Mouse (Mus musculus) gastrocnemius, adult 8-10 months (tissue): ENCODE results near the gene Lypd3. TPM values are rescaled to one million over a fixed set of nuclear protein-coding genes. Genes with fewer than 3 reads are reported as not detected.
"Not testable (repeated sequence)": the region's sequence is repeated elsewhere in the genome, so short reads cannot be mapped to it uniquely, and the experiment has no call there.

Experiments used
- DNase-seq, 2 experiments: peaks; one replicate each; pipeline ENCODE4 v3.0.0; 2022; ENCODE audit warnings: low spot score in 2 of 2
- total RNA-seq, 4 experiments: library from RNA; stranded (reverse); gene quantifications; 2 replicates each; pipeline ENCODE4 v1.2.4; 2022

The Lypd3 gene
- total RNA-seq, 4 experiments from 2014 or later, result not detected

DNA sequence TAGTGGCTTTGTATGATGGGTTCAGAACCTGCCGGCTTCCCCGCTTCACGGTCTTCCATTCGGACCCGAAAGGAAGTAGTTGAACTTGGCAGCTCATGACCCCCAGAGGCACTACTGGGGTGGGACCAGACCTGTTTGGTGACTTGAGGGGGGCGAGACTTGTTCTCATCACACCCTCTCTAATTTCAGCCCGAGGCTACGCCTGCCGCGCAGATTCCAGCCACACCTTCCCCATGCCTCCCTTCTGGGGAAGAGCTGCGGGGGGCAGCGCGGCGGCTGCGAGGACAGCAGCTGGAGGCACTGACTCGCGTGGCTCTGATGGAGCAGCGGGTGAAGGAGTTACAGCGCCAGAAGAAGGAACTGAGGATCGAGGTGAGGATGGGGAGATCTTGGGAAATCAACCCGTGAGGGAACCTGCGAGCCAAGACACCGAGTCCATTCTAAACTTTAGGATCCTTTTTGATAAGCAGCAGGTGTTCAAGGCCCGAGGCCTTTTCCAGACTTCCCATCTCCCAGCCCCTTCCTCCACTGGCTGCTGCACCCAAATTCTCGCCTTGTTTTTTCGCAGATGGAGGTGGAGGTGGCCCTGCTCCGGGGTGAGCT lies 23.9 kb upstream of the Lypd3 start:
- no peak for DNase-seq

DNA sequence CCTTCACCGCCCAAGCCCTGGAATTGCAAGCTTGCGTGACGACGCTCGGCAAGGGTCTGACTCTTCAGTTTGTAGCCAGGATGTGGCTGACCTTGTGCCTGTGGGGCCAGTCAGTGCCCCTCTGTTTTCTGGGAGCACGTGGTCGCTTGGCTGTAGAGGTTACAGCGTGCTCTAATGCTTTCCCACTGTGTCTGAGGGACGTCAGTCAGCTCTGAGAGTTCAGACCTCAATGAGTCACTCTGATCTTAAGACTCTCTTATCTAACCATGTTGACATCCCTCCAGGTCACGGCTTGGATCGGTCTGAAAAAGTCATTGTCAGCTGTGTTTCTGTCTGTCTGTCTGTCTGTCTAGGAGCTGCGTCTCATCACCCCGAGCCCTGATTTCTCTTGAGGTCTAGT lies 21.5 kb upstream of the Lypd3 start:
- DNase-seq, result no peak

DNA sequence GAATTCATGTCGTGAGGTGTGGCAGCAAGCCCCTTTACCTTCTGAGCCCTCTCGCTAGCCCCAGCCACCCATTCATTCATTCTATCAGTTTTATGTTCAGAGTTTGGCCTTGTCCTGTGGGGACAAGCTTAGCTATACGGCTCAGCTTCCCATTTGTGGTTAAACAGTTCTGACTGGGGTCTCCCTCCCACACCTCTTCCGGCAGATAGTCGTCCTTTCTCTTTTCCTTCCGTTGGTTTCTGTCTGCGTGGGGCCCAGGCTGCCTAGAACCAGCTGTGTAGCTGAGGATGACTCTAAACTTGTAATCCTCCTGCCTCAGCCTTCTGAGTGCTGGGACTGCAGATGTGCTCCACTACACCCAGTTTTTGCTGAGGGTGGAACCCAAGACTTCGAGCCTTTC lies 18.6 kb upstream of the Lypd3 start:
- DNase-seq, result no peak

DNA sequence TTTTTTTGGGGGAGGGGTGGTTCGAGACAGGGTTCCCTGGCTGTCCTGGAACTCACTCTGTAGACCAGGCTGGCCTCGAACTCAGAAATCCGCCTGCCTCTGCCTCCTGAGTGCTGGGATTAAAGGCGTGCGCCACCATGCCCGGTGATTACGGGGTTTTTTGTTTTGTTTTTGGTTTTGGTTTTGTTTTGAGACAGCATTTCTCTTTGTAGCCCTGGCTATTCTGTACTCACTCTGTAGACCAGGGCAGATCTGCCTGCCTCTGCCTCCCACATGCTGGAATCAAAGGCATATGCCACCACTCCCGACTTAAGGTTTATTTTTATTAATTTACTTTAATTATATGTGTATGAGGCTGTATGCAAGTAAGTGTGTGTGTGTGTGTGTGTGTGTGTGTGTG lies 18.0 kb upstream of the Lypd3 start:
- DNase-seq, result not testable (repeated sequence)

DNA sequence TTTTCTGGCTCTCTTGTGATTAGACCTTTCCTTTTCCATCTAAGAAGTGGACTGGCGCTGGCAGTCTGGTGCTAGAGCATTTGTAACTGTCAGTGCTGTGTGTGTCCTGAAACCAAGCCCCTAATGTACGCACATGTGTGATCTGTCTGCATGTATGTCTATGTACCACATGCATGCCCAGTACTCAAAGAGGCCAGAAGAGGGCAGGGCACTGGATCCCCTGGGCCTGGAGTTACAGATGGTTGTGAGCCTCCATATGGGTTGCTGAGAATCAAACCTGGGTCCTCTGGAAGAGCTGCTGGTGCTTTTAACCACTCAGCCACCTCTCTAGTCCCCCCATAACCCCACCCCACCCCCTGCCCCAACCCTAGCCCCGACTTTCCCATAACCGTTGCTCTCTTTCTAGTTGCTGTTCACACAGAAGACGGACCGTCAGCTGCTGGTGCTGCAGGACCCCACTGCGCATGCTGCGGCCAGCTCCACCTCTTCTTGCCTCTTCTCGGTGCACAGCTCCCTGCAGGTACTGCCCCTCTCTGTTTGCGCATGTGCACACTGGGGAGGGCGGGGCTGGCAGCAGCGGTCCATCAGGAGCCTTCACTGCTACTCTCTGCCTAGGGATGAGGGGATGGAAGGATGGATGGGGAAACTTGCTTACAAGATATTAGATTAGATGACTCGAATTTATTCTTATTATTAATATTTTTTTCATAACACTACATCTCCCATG lies 16.5 kb upstream of the Lypd3 start:
- no peak for DNase-seq

DNA sequence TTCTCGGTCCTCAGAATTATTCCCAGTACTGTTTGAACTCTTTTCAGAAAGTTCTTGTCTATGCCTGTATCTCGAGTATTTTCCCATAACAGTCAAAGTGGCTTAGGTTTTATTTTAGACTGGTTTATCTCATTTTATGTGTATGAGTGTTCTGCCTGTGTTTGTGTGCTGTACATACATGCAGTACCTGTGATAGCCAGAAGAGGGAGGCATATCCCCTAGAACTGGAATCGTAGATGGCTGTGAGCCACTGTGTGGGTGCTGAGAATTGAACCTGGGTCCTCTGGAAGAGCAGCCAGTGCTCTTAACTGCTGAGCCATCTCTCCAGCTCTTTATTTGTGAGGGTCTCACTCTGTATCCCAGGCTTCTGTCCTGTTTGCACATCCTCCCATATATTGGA lies 15.2 kb upstream of the Lypd3 start:
- DNase-seq, result no peak

DNA sequence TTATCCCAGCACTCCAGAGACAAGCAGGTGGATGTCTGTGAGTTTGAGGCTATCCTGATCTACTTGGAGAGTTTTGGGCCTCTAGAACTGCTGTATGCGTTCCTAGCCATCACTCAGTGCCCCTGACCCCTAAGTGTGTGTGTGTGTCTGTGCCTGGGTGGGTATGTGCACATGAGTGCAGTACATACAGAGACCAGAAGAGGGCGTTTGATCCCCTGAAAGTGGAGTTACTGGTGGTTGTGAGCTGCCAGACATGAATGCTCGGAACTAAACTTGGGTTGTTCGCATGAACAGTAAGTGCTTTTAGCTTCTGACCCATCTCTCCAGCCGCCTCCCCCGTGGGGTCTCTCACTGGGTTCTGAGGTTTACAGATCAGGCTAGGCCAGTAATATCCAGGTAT lies 13.4 kb upstream of the Lypd3 start:
- no peak for DNase-seq

DNA sequence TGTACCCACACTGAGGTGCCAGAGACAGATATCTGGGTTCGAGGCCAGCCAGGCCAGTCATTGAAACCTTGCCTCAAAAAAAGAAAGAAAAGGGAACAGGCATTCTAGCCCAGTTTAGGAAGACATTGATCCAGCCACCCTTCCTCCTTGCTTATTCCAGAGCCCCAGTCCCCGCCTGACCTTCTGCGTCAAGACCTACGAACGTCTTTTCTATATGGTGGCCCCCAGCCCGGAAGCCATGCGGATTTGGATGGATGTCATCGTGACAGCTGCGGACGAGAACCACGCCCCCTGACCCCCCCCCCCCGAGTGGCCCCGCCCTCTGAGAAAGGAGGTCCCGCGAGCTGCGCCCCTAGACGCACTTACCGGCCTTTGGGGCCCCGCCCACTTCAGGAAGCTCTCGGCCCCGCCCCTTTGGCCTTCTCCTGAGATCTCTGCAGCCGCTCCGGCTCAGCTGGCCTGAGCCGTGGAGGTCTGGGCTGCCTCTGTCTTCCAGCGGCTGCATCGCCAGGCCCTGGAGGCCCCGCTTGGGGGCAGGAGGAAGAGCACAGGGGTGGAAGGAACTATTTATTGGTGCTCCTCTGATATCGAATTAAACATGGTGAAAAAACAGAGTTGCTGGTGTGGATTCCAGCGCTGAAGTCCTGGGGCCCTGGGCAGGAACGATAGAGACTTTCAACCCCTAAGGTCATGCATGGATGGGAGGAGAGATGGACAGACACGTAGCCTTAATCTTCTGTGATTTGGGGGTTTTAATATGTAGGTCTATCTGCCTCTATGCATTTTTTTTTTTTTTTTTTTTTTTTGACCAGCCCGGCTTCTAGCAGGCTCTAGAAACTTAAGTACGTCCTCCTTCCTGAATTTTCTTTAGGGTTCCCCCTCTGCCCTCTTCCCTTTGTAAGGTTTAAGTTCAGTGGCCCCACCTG lies 7.4 kb upstream of the Lypd3 start:
- peak; percentile 84 to 88 for DNase-seq

DNA sequence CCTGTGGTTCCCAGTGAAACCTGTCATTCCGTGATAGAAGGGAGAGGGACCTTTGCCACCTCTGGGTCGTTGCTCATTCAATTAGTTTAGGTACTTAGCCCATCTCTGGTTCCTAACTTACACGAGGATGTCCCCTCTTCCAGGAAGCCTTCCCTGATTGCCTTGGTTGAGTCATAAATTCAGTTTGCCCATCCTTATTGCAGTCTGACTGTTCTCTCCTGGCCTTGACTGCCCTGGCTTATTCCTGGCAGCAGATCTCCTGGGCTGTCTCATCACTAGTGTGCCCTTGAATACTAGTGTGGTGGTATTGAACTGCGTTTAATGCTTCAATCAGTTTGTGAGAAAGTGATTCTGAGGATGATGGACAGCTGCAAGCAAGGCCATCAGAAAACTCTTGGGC lies 6.7 kb upstream of the Lypd3 start:
- no peak for DNase-seq

DNA sequence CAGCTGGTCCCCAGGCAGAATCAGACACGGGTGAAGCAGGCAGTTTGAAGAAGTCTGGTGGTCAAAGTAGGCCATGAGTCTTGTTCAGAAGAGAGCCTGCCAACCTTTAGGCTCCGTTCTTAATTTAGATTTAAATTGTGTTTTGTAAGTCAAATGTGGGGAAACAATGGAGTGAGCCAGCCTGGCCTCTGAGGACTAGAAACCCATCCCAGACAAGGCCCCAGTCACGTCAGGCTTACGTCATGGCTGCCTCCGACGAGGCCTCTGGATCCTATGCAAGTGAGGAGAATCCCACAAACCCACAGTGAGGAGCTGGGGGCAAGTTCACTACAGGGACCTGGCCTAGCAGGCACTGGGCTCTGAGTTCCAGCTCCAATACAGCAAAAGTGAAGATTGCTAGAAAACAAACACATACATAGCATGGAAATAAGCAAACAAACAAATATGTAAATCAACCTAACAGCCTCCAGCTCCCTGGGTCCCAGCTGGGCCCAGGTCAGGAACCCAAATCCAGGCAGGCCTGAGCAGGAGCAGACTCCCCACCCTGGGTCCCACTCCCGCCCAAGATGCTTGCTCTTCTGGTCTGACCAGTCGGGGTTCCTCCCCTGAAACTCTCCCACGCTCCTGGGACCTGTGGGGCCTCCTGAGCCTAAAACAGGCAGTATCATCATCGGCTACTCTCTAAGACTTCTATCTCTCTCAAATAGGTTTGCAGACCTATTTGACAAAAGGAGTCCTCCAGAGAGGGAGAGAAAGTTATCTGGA lies 6.1 kb upstream of the Lypd3 start:
- DNase-seq, result no peak

DNA sequence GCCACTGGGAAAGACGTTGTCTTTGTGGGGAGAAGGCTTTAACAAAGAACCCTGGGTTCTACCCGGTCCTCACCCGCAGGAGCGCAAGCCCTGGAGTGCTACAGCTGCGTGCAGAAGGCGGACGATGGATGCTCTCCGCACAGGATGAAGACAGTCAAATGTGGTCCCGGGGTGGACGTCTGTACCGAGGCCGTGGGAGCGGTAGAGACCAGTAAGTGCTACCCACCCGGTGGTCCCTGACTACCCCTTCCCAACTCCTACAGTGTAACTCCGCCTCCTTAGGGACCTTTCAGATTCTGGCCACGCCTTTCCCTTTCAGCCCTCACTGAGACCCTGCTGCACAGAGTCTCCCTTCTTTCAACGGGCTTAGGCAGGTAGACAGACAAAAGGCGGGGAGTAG lies 696 bp downstream of the Lypd3 start:
- DNase-seq, result no peak

DNA sequence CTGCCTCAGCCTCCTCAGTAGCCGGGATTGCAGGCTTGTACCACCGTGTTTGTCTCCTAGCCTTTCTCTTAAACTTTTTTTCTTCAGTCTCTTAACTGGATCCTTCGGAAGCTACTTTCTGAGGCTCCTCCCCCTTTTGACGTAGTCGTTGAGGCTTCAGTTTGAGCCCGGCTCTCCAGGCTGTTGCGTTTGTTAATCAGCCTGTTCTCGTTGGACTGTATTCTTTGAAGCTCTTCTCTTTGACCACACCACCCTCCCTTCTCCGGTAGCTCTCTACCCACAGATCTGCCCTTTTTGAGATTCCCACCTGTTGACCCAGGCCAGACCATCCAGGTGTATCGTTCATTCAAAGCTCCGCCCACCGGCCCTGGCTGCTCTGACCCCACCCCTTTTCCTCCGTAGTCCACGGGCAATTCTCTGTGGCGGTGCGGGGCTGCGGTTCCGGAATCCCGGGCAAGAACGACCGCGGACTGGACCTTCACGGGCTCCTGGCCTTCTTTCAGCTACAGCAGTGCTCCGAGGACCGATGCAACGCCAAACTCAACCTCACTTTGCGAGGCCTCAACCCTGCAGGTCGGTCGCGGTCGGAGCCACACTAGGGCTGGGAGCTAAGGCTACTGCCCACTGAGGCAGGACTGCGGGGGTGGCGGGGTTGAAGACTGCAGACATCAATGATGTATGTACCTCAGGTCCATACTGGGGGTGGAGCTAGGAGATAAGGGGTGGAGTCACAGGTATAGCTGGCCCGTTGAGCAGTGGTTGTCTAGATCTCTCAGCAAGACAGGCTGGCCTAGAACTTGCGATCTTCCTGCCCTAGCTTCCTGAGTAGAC lies 1.9 kb downstream of the Lypd3 start:
- DNase-seq, result no peak

DNA sequence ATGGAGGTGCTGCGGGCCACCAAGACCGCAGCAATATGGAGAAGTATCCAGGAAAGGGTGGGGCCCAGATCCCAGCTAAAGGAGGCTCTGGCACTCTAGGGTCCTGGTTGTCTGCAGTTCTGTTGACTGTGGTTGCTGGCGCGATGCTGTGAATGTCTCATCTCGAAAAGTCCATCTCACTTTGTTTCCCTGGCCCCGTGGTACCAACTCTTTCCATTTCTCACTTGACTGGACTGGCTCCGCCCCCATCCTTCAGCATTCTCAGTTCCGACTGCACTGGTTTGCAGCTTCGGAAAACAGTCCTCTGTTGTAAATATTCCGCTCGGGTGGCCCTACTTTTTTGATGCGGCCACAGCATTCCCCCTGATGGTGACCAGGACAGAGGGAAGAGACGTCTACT lies 4.1 kb downstream of the Lypd3 start:
- DNase-seq, result no peak

DNA sequence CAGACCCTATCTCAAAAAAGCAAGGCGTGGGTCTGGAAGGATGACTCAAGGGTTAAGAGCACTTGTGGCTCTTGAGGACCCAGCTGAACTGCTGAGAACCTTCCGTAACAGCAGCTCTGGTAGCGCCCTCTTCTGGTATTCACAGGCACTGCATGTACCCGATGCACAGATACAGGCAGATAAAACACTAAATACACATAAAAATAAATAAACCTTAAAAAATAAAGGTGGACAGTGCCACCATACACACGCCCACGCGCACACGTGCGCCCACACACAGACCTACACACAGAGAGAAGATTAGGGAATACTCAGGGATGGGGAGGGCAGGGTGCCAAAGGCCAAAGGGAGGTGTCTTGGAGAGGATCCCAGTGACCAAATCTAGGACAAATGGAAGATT lies 6.1 kb downstream of the Lypd3 start:
- DNase-seq, result peak; percentile 27 to 53

DNA sequence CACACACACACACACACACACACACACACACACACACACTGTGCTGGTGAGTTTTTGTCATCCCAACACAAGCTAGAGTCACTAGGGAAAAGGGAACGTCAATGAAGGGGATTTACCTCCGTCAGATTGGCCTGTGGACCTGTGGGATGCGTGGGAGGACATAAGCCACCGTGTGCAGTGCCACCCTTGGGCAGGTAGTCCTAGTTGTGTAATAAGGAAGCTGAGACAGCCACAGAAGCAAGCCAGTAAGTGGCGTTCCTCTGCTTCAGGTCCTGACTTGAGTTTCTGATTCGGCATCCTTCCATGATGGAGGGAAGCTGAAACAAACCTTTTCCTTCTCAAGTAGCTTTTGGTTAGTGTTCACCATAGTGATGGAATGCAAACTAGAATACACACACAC lies 8.1 kb downstream of the Lypd3 start:
- DNase-seq, result no peak

DNA sequence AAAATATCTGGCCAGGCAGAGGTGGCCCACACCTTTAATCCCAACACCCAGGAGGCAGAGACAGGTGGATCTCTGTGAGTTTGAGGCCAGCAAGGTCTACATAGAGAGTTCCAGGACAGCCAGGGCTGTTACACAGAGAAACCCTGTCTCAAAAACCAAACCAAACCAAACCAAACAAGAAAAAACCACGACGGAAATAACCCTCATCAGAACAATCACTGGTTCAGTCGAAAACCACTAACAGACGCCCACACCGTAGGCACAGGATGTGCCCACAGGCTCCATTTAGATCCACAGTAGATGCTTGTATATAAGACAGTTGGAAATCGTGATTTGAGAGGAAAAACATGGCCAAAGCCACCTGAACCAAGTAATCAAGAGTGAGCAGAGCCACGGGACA lies 8.6 kb downstream of the Lypd3 start:
- DNase-seq, result no peak

DNA sequence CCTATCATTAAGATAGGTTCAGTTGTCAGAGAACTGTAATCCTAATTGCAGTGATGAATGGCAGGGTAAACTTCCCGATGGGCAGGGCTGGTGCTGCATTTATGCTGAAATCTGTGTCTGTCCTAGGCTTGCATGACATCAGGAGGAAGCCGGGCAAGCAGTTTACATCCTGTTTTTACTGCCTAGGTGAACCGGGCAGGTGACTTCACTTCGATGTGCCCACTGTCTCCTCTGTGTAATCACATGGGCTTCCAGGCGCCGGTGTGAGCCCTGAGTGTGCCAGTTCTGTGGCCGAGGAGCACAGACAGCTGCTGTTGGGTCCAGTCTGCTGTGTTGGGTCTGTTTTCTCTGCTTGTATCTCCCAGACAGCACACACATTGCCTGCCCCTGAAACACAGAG lies 10.1 kb downstream of the Lypd3 start:
- no peak for DNase-seq

DNA sequence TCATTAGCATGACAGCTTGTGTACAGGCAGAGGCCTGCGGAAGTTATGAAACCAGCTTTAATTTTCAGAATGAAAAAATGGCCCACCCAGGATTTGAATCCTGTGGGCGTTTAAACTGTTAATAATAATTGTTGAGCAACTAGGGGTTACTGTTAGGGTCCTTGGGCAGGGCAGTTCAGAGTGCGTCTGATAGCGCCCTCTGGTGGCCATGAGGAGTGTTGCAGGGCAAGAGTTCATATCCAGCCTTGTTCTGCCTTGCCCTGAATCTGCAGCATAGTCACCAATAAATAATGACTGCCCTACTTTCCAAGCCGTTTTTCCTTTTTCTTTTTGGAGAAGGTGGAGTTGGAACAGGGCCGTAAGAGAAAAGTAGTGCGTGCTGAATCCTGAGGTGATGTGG lies 17.3 kb downstream of the Lypd3 start:
- peak; percentile 20 to 37 for DNase-seq

DNA sequence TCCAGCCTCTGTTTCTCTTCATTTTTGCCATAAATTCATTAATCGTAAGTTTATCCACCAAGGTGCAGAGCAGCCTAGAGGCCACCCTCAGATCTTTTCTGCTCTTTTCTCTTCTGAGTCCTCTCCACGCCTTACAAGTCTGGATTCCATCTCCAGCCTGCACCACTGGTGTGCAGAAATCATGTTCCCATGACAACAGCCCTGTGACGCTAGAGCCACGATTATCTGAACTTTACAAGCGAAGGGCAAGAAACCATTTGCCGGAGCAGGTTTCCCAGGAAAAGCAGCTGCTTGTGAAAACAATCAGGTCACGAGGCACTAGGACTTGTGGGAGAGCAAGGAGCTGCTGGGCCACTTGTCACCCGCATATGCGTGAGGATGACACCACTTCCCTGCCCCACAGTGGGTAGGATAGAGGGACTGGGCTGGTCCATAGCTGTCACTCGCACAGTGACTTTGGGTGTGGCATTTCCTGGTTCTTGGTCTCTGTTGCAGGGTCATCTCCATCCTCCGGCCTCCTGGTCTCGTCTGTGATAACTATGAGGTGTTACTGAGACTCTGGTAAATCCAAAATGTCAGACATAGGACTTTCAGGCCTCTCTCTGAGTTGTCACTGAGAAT lies 23.5 kb downstream of the Lypd3 start:
- no peak for DNase-seq
